Mouse (Mus musculus) stomach, postnatal 0 days (tissue): Measurements from ENCODE around the gene Grid1.

Experiments used
- CTCF ChIP-seq: IDR thresholded peaks from 2 replicates; pipeline ENCODE4 v1.5.1; 2016; ENCODE audit warnings: antibody characterized with exemption, low read depth, mild to moderate bottlenecking, moderate library complexity
- EP300 ChIP-seq: optimal IDR thresholded peaks from 2 replicates; pipeline ENCODE3; 2016; ENCODE audit warnings: antibody characterized with exemption

- no peak for TF ChIP-seq EP300
- no peak for TF ChIP-seq CTCF
Measured at GRCm38 (mm10) chr14:34921265-34921664, 101.4 kb downstream of the Grid1 start.
